8 mouse cellular contexts compared by ENCODE assay signal in the genomic region with DNA sequence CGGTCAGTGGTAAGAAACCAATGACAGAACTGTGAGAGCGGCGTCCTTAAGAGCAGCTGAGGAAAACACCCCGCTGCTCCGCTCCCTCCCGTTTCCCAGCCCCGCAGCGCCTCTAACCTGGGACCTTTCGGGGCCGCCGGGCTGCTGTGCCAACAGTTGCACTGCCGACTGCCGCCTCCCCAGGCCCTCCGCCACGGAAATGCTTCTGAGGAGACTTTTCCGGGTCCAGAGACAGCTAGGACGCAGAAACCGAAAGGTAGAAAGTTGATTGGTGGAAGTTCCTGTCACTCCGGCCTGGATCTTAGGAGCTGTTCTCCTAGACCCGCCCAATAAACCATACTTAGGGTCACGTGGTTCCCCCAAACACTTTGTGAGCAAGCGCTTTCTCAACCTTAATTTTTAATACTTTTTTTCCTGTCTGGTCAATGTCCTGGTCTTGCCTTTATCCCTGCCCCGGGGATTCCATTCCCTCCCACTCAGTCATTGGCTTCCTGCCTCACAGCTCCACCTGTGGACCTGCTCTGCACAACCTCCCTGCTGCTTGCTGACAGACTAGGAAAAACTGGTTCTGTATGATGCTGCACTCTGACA. TPM values are rescaled to one million over a fixed set of nuclear protein-coding genes. Genes with fewer than 3 reads are reported as not detected.
A peak's percentile ranks its signal among the peaks of the same experiment; 100 is the strongest.
DNase-seq lines count a peak whose midpoint lies in the region; ATAC-seq and TF ChIP-seq lines count a peak whose summit lies in the region.
"Not testable (repeated sequence)": the region's sequence is repeated elsewhere in the genome, so short reads cannot be mapped to it uniquely, and the experiment has no call there.

A gene (minus strand): TSS at position 195 of the 591 bp plus-strand sequence.

- peak; percentile 100 for ATAC-seq in common myeloid progenitor, adult 5-6 weeks (replicated peaks; ENCODE audit: low read depth, poor library complexity, severe bottlenecking)
- ATAC-seq in hindbrain, postnatal 0 days: peak; percentile 100
- peak; percentile 99 for ATAC-seq in megakaryocyte, adult 5-6 weeks (ENCODE audit: poor library complexity, severe bottlenecking)

- peak within 1 kb of the TSS; percentile 57 for H3K4me2 ChIP-seq in hindbrain, postnatal 0 days (ENCODE audit: low read depth, low read length)

- peak within 1 kb of the TSS; percentile 48; the same call in 1 of the 2 replicates for H3K9ac ChIP-seq in hindbrain, postnatal 0 days (replicated peaks; ENCODE audit: low read length)

- TF ChIP-seq CTCF in gastrocnemius, adult 2 months (IDR thresholded peaks at IDR 0.05): peak; percentile 34; the same call in 1 of the 2 replicates
- peak; percentile 40; the same call in 1 of the 2 replicates for TF ChIP-seq CTCF in hindbrain, postnatal 0 days (IDR thresholded peaks at IDR 0.05; ENCODE audit: low read depth)
- TF ChIP-seq CTCF in left cerebral cortex, adult 2 months (IDR thresholded peaks at IDR 0.05): peak; percentile 9

- peak within 1 kb of the TSS; percentile 85 for H3K4me3 ChIP-seq in gastrocnemius, adult 2 months
- peak within 1 kb of the TSS; percentile 52 for H3K4me3 ChIP-seq in hindbrain, postnatal 0 days (ENCODE audit: low read length)
- peak within 1 kb of the TSS; percentile 57 for H3K4me3 ChIP-seq in left cerebral cortex, adult 2 months

- H3K4me1 ChIP-seq in hindbrain, postnatal 0 days (ENCODE audit: insufficient read depth, low read length): not testable (repeated sequence)

- DNase-seq in ZHBTc4 (ENCODE audit: low read depth, low spot score): peak; percentile 95
- peak; percentile 91 for DNase-seq in gastrocnemius, adult 2 months
- peak; percentile 98 for DNase-seq in hindbrain, postnatal 0 days (ENCODE audit: low spot score)
- DNase-seq in left cerebral cortex, adult 2 months (ENCODE audit: extremely low spot score in 1 of 2, low spot score in 2 of 2): peak; percentile 91 to 94
- DNase-seq in right cerebral cortex, adult 2 months (ENCODE audit: low spot score in 2 of 2): peak; percentile 97 to 99
- DNase-seq in urinary bladder, postnatal 14 days (ENCODE audit: low spot score): peak; percentile 97

- H3K36me3 ChIP-seq in hindbrain, postnatal 0 days (ENCODE audit: insufficient read depth, low read length): not testable (repeated sequence)

- peak within 1 kb of the TSS; percentile 92 for H3K27ac ChIP-seq in gastrocnemius, adult 2 months
- H3K27ac ChIP-seq in hindbrain, postnatal 0 days: peak within 1 kb of the TSS; percentile 85
- H3K27ac ChIP-seq in left cerebral cortex, adult 2 months: peak within 1 kb of the TSS; percentile 84

- H3K9me3 ChIP-seq in hindbrain, postnatal 0 days (ENCODE audit: low read length): not testable (repeated sequence)

- H3K27me3 ChIP-seq in hindbrain, postnatal 0 days (ENCODE audit: insufficient read depth, low read length): not testable (repeated sequence)

- intact Hi-C loops in gastrocnemius, adult 2 months (cut with DNase I): loop anchor here (5.0 kb wide), 1 partner anchor 197 kb away; a partner anchor contains a TSS
- intact Hi-C loops in left cerebral cortex, adult 2 months (cut with DNase I): loop anchor here (10.0 kb wide), 2 partner anchors 89 to 199 kb away; a partner anchor contains a TSS

- under 1% methylated on average over 23 of the region's 23 CpGs for WGBS in hindbrain, postnatal 0 days

RNA-seq across cellular contexts. Expression of the gene that starts here (rescaled TPM):
- 7.4 and 9.5 TPM in 2 replicates for total RNA-seq in common myeloid progenitor, adult 5-6 weeks (2017)
- 1 to 10 TPM; 2.0 to 2.4 TPM for total RNA-seq in gastrocnemius, adult 2 months (2021)
- total RNA-seq in hindbrain, postnatal 0 days (2014; rRNA removed): 1.9 TPM in 2 replicates
- polyA plus RNA-seq in hindbrain, postnatal 0 days (2015; fragmentation: Nextera tagmentation; extraction: Ambion mirVana): 1.8 and 2.0 TPM in 2 replicates
- 1 to 10 TPM; 4.9 to 5.0 TPM for total RNA-seq in left cerebral cortex, adult 2 months (2021)
- total RNA-seq in megakaryocyte, adult 5-6 weeks (2015): 7.6 and 8.4 TPM in 2 replicates
- 7.3 TPM in 2 replicates for total RNA-seq in megakaryocyte, adult 5-6 weeks (2017)

Comparison
In these comparisons a context has a peak if more than half of its experiments do, and no peak if none do; other contexts are left out.
1. Peak in every context shown above with its lines: DNase-seq, ATAC-seq, H3K4me3 ChIP-seq and H3K27ac ChIP-seq.